Mouse (Mus musculus) bone marrow macrophage, adult 2 months (primary cell): ENCODE results near the gene Gm20388. TPM values are rescaled to one million over a fixed set of nuclear protein-coding genes. Genes with fewer than 3 reads are reported as not detected.

Source experiments
- H3K27ac ChIP-seq: 2 replicates; pipeline ENCODE4 v1.5.1; 2012; ENCODE audit warnings: low read depth, low read length; ENCODE audit not compliant: insufficient read depth
- H3K4me1 ChIP-seq: 2 replicates; pipeline ENCODE4 v1.6.1; 2012; ENCODE audit warnings: low read length; ENCODE audit not compliant: control insufficient read depth, insufficient read depth
- H3K4me3 ChIP-seq: 2 replicates; pipeline ENCODE4 v1.5.1; 2012; ENCODE audit warnings: mild to moderate bottlenecking, low read length, moderate library complexity; ENCODE audit not compliant: insufficient read depth
- CTCF ChIP-seq: IDR thresholded peaks from 2 replicates; pipeline ENCODE4 v1.5.1; 2012; ENCODE audit warnings: low read depth, mild to moderate bottlenecking, low read length, moderate library complexity
- POLR2A ChIP-seq: IDR thresholded peaks from 2 replicates; pipeline ENCODE4 v1.6.1; 2012; ENCODE audit warnings: mild to moderate bottlenecking, low read depth, low read length, borderline replicate concordance
- polyA plus RNA-seq: library from polyadenylated mRNA; stranded (reverse); fragments of >200 nt; gene quantifications from 2 replicates; pipeline ENCODE4 v1.2.4, GENCODE M21; 2012; ENCODE audit not compliant: missing spikeins, insufficient read depth, insufficient read length

Gene Gm20388
- polyA plus RNA-seq, 1 experiment: 32.7 TPM

DNA sequence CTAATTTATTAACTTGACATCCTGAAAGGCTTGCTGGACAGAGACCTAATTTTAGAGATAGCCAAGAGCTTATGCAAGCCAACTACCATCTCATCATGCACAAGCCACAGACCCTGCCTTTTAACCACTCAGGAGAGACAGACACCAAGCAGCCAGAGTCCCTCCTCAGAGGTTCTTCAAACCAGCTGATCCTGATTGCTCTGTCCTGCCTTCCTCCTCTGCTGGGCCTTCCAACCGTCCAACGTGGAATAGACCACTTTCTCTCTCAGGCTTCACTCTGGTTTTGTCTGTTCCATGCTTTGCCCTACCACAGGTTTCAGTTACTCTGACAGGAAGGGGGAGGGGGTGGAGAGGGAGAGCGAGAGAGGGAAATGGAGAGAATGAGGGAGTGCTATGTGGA, 3006.1 kb downstream of the Gm20388 start:
- Histone ChIP-seq H3K27ac (no peak overlapping the region), H3K4me3 (no peak overlapping the region), H3K4me1 (peaks cover 73% of the 10 kb centered on the region)
- TF ChIP-seq POLR2A (no peak), CTCF (no peak)

DNA sequence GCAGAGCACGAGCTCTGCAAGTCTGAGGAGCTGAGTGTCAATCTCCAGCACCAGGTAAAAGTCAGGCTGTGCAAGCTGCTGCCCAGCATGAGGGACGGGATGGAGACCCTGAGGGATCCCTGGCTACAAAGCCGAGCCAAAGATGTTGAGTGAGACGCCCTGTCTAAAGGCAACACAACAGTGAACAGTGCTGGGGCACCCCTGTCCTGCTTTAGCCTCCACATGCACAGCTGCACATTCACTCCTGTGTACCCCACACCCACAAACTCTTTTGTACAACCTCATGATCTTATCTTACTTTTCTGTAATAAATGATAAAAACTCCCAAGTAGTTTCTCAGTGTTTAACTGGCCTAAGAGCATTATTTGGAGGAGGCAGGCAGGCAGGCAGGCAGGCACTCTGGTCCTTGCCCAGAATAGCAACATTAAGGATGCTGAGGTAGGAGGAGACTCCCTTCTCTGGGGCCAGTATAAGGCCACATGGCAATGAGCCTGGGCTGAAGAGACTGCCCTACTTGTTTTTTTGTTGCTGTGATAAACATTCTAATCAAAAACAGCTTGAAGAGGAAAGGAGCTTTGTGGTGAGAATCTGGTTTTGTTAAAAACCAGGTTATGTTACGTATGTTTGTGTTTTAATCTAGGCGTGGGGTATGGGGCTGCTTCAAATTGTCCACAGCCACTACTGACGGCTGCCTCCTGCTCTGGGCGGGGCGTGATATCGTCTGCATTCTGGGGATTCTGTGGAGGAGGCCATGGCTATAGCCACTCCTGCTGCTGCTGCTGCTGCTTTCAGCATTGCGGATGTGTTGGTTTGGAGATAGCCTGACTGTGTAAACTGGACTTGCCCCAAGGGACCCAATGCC, 3007.1 kb downstream of the Gm20388 start:
- Histone ChIP-seq H3K27ac (no peak overlapping the region), H3K4me3 (no peak overlapping the region), H3K4me1 (peaks cover 72% of the 10 kb centered on the region)
- TF ChIP-seq CTCF: no peak
- no peak for TF ChIP-seq POLR2A

- H3K27ac ChIP-seq: no peak overlapping the region
Observed at GRCm38 (mm10) chr8:122918438-122919107, 3007.9 kb downstream of the Gm20388 start.

DNA sequence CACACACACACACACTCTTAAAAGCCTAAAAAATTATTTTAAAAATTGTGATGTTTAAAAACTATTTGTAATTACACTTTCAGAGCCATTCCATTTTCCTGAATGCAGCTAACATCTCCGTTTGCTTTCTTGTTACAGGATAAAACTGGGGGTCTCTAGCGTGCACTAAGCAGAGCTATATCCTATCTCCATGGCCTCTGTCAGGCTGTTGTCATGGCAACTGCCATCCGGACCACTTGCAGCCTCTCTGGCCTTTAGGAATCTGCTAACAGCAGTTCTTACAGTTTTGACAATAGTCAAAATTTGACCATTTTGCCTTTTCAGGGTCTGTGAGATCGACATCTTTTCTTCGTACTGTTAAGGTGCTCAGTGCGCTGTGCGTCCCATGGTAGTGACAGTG, 3010.2 kb downstream of the Gm20388 start:
- no peak for TF ChIP-seq CTCF
- TF ChIP-seq POLR2A: no peak
- peaks cover 70% of the 10 kb centered on the region for H3K4me1 ChIP-seq
- H3K27ac ChIP-seq: no peak overlapping the region
- H3K4me3 ChIP-seq: no peak overlapping the region

More at GRCm38 (mm10) chr8:122918438-122919107, 3007.9 kb downstream of the Gm20388 start:
- H3K4me1 ChIP-seq: peaks cover 69% of the 10 kb centered on the region
- H3K4me3 ChIP-seq: no peak overlapping the region
- TF ChIP-seq CTCF: no peak

- peaks cover 66% of the 10 kb centered on the region for H3K4me1 ChIP-seq
- no peak for TF ChIP-seq POLR2A
- TF ChIP-seq CTCF: no peak
- H3K4me3 ChIP-seq: no peak overlapping the region
- peak overlapping the region; percentile 77 for H3K27ac ChIP-seq
Observed at GRCm38 (mm10) chr8:122922945-122923344, 3012.3 kb downstream of the Gm20388 start.

- Histone ChIP-seq H3K4me1 (peaks cover 67% of the 10 kb centered on the region), H3K27ac (peak overlapping the region; percentile 77), H3K4me3 (peak overlapping the region; percentile 29; the same call in 1 of the 2 replicates)
- TF ChIP-seq POLR2A: no peak
- TF ChIP-seq CTCF: no peak
Observed at GRCm38 (mm10) chr8:122923431-122924090, 3012.9 kb downstream of the Gm20388 start.

GRCm38 (mm10) chr8:122924091-122924490, 3013.4 kb downstream of the Gm20388 start:
- H3K4me3 ChIP-seq: no peak overlapping the region
- TF ChIP-seq CTCF: no peak
- no peak for TF ChIP-seq POLR2A
- H3K27ac ChIP-seq: peak overlapping the region; percentile 77
- H3K4me1 ChIP-seq: peaks cover 65% of the 10 kb centered on the region

GRCm38 (mm10) chr8:122925939-122926722, 3015.5 kb downstream of the Gm20388 start:
- Histone ChIP-seq H3K27ac (no peak overlapping the region), H3K4me3 (no peak overlapping the region), H3K4me1 (peaks cover 71% of the 10 kb centered on the region)
- TF ChIP-seq POLR2A: no peak
- no peak for TF ChIP-seq CTCF

- no peak for TF ChIP-seq CTCF
- TF ChIP-seq POLR2A: no peak
- H3K4me1 ChIP-seq: peaks cover 70% of the 10 kb centered on the region
- no peak overlapping the region for H3K4me3 ChIP-seq
Observed at GRCm38 (mm10) chr8:122926782-122927181, 3016.1 kb downstream of the Gm20388 start.

More at GRCm38 (mm10) chr8:122926782-122927181, 3016.1 kb downstream of the Gm20388 start:
- H3K27ac ChIP-seq: no peak overlapping the region
